Mouse (Mus musculus) monocyte, adult 5-6 weeks (primary cell): ENCODE measurements around the gene Setd1b. TPM values are rescaled to one million over a fixed set of nuclear protein-coding genes. Genes with fewer than 3 reads are reported as not detected.

Experiments used
- ATAC-seq: fragments of 153-309, 156-312 bp; replicated peaks from 2 replicates; pipeline ENCODE4 v1.8.0; 2017; ENCODE audit warnings: mild to moderate bottlenecking; ENCODE audit not compliant: low TSS enrichment, insufficient number of reproducible peaks, severe bottlenecking, poor library complexity, low FRiP score
- total RNA-seq: library from RNA; stranded (forward); fragments of 200-1000, 200-491, 200-594 nt; gene quantifications from 3 replicates; pipeline ENCODE4 v1.2.3, GENCODE M21; 2017

Gene Setd1b
- total RNA-seq, 1 experiment from 2014 or later = 2.4 TPM

DNA sequence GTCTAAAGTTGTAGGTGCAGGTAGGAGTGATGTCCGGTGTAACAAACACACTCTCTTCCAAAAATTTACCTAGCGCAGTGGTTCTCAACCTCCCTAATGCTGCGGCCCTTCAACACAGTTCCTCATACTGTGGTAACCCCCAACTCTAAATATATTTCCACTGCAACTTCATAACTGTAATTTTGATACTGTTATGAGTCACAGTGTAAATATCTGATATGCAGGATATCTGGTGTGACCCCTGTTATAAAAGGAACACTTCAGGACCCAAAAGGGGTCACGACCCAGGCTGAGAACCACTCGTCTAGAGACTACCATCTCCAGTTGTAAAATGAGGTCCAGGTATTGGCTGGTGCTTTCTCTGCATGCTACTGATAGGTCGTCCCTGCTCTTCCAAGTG, 16.9 kb upstream of the Setd1b start:
- ATAC-seq = no peak

DNA sequence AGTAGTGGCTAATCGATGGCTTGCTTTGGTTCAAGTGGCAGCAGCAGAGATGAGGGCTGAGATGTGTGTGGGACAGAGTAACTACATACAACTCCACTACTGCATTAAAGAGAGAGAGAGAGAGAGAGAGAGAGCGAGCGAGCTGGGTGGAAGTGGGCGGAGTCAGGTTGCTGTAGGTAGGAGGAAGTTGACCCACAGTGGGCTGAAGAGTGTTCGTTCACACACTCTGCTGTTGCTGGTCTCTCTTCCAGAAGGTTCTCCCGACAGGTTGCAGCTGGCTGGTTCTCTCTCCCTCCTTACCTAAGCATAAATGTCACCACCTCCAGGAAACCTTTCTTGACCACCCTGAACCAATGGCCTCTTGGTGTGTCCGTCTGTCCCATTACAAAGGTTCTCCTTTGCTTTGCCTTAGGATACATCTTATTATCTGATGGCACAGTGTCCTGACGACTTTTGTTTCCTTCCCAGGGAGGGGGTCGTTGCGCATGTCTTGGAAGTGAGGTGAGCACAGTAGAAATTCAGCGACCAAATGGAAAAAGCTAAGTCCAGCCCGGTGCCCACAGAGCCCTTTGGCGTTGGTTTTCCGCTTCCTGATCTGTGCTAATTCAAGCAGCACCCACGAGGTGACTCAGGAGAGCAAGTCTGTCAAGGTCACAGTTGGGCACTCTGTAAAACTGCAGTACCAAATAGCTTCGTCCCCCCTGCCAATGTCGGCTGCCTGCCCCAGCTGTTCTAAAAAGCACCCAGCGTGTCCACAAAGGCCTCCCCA, 16.2 kb upstream of the Setd1b start:
- ATAC-seq = peak; percentile 69

DNA sequence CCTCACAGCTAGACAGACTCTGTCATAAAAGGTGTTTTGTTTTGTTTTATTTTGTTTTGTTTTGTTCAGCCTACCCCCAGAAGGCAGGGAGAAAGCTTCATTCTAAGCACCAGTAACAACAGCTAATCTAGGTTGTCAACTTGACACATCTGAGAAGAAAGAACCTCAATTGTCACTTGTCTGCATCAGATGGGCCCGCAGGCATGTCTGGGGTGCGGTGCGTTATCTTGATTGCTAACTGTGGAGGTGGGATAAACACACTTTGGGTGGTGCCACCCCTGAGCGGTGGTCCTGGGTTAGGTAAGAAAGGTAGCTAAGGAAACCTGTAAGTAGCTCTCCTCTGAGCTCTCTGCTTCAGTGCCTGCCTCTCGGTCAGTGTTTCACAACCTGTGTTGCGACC, 15.0 kb upstream of the Setd1b start:
- no peak for ATAC-seq

DNA sequence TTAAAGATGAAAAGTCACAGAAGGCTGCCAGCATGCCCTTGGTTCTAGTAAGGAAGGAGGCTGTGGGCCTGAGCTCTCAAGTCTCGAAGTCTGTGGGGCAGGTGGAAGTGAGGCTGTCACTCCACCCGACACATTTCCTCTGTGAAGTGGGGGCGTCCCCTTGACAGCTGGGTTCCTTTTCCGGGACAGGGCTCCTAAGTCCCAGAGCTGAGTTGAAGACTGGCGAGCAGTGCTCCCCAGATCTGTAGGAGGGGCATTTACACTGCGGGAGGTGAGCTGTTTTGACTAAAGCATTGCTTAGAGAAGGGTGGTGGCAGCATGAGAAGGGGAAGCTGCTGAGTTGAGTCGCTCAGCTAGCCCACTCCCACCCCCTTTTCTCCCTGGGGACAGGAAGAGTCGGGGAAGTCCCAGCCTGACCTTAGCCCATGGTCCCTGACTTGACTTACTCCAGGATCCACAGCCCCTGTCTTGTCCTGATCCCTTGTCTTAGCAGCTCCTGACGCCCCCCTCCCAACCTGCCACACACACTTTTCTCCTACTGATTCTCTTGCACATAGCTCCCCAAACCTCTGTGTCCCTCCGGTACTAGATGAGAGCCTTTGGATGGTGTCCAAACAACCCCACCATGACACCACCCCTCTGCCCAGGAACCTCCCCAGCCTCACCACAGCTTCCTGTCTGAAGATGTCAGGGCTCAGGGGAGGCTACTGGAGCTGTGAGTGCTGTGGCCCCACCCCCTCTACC, 13.4 kb upstream of the Setd1b start:
- ATAC-seq = peak; percentile 60

DNA sequence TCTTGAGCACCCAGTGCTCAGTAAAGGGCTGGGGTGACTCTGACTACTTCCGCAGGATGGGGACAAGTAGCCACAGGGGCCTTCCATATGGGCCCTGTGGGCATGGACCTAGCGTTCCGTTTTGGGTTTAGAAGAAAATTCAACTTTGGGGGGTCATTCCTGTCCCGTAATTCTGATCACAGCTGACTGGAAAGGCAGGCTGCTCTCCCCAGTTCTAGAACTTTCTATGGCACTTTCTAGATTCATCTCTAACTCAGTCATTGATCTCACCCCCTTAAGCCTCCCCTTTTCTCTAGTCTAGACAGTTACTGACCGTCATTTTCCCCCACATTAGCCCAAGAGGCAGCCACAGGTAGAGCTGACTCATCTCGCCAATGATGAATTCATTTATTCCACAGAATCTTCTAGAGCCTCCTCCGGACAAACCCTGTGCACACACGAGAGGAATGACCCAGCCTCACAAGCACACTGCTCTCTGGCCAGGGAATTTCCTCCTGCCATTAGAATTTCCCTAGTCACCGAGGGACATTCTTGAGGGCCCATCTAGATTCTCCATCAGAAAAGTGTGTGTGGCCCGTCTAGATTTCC, 12.7 kb upstream of the Setd1b start:
- no peak for ATAC-seq

DNA sequence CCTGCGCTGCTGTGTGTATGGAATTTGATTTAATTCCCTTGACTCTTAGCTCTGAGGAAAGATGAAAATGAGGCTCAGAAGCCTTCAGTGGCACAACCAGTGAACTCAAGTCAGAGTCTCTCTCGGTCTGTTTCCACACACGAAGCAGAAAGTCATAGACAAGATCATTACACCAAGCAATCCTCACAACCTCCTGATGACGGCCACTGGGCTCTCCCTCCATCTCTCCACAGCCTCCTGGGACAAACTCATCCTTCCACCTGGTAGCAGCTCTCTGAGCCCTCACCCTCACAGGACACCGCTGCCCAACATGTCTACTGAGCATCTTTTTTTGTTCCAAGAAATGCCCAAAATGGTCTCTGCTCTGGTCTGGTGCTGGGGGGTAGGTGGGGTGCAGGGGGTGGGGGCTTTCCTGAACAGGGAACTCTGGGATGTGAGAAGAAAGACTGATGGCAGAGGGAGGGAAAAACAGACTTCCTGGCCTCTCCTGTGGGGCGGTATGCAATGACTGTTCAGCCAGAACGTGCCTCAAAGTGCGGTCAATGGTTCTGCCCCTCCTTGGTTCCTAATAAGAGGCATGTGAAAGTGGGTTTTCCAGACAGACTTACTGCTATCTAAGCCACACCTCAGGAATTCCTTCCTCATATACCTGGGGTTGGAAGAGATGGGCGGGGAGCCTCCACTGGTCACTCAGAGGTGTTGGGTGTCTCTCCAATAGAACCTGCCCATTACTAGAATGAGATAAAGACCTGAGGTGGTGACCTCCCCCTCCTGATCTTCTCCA, 11.8 kb upstream of the Setd1b start:
- ATAC-seq = no peak

DNA sequence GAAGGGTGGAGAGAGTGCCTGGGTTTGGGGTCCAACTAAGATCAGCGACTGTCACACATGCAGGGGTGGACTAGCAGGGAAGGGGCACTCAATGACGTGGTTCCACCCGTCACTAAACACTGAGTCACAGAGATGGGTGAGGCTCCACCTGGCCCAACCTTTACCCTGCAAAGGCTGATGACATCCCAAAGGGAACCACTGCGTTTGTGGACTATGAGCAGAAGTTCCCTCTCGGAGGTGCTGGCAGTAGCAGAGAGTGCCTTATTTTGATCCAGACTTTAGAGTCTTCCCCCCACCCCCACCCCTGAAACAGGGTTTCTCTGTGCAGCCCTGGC, 11.2 kb upstream of the Setd1b start:
- no peak for ATAC-seq

DNA sequence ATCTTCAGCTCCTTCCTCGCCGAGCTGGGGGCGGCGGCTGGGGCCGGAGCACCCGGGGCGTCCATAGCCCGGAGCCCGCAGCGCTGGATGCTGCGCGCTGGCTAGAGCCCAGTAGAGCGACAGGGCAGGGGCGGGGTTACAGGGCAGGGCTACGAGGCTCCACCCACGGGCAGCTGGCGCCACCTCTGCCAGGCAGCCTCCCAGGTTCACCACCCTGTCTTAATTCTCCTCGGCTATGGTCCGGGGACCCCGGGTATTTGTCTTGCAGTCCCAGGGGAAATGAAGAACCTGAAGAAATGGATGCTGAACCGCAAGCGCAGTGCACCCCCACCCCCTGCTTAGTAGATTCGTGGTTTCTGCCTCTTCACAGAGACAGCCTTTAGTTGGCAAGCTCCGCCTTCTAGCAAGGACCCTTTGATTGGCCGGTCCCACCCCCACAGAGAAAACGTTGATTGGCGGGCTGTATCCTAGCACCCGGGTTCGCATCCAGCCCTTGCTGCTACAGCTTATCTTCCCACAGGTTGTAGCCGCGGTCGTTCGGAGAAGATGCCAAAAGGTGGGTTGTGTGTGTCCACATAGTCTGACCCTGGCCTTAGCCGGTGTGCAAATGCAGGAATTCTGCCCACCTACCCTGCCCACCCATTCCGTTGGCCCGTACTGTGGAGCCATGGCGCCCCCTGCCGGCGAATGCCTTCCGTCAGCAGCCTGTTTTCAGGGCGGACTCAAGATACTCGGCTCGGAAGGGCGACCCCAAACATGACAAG, 9.5 kb upstream of the Setd1b start, which contains the start of gene Rhof:
Gene Rhof, minus strand, starts transcription at position 385 of the 764 bp plus-strand sequence.
- ATAC-seq = peak; percentile 45

DNA sequence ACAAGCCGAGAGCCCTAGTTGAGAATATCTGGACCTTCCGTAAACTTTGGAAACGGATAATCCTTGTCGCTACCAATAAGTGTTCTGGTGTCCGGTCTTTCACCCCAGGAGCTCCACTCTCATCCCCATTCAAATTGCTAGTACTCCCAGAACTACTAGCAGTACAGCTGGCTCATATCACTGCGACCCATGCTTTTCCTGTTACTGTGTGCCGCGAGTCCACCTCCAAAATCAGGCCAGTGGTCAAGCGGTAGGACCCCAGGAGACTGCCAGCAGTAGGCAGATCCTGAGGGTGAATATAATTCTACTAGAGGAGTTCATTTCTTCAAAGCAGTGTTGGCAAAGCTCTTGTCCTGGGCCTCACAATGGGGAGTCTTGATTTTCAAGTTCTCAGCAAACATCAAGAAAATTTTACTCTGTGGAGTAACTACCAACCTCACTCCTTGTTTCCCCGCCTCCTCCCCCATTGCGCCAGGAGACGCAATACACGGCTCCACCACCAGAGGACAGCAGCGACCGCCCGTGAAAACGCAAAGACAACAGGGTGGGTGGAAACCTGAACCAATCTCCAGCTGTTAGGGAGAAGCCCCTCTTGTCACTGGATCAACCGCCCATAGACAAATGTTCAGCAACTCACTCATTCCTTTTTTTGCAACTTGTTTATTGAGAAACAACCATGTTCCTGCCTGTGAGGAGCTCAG, 8.8 kb upstream of the Setd1b start:
- 0 out of 2 replicates have a peak, but pooled peaks have one; percentile 15 for ATAC-seq

DNA sequence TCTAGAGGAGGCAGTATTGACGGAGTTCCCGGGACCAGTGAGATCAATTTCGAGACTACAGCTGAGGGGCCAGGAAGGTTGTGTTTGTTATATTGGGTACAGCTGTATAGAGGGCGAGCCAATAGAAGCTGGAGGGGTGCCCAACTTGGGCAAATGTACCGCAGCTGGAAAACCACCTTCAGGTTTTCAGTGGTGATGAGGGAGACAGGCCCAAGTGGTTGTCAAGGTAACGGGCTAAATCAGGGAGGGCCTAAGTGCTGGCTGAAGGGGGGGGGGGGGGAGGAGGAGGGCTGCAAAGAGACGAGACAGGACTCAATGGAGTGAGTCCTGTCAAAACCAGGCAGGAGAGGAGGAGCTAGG, 8.2 kb upstream of the Setd1b start:
- no peak for ATAC-seq

DNA sequence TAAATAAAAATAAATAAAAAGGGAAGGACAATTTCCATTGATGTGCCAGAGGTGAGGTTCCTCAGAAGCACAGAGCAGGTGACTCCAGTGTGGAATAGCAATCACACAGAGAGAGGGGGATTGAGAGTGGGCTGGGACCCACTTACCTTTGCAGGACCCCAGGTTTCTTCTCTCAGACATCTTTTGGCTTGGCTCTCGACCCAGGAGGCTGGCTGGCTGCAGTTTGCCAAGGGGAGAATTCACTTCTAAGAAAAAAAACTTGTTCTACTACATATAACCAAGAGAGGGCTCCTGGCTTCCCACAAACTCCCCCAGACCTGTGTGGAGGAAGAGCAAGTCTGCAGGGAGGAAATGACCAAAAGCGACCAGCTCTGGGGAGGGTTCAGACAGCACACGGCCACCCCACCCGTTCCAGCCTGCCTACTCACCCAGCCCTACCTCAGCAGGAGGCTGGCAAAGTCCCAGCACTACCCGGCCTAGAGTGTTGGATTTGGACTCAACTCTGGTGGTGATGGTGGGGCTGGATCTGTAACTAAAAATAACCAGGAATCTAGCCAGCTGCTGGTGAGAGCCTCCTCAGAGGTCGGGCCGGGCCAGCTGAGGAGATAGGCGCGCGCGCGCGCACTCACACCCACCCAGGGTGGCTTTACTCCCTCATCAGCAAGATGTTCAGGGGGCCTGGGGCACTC, 7.7 kb upstream of the Setd1b start:
- no peak for ATAC-seq

DNA sequence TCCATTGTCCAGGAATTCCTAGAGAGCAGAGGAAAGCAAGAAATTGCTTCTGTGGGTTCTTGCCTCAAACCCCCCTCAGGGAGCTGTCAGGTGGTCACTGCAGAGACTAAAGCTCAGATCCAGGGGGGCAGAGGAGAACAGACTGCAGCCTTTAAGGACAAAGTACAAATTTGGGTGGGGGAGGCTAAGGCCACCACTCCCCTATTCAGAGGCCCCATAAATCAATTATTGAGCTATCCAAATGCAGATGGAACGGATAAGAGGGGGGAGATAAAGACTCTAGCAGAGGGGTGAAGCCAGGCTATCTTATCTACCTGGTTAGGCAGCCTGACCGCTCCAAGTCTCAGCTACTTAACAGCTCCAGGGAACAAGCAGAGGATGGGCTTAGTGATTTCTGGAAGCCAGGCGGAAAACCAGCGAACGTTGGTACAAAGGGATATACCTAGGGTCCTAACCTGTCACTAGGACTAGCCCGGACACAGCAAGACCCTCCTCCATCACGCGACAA, 7.1 kb upstream of the Setd1b start:
- ATAC-seq = no peak

DNA sequence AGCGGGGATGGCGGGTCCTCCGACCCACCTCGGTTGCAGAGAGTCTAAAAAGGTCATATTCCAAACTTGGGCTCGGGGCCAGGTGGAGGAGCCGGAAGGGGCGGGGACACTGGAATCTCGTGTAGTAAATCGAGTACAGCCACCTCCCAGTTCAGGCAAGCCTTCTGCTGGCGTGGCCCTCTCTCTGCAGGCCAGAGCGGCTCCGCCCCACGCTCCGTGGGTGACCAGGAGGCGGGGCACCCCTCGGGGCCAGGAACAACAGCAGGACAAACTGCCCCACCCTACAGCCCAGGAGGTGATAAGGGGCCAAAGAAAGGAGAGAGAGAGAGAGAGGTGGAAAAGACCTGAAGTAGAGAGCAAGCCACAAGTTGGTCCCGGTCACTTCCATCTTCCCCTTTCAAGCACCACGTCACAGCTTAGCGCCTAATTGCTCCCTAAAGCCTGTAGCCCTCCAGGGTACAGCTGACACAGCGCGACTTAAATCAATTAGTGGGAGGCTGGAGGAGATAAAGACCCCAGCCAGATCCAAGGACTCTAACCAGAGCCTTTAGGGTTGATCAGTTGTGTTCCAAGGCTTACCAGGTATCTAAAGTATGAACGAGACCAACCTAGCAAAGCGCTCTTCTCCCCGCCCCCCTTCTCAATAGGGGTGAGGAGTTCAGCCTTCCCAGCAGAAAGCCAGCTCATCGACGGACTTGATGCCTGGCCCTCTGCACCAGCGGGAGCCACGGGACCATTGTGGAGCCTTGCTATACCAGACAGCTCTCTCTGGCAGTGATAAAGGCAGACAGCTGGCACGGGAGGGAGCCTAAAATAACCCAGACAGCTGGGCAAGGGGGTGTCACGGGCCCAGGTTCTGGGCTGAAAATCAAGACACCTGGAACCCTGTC, 6.3 kb upstream of the Setd1b start:
- no peak for ATAC-seq

DNA sequence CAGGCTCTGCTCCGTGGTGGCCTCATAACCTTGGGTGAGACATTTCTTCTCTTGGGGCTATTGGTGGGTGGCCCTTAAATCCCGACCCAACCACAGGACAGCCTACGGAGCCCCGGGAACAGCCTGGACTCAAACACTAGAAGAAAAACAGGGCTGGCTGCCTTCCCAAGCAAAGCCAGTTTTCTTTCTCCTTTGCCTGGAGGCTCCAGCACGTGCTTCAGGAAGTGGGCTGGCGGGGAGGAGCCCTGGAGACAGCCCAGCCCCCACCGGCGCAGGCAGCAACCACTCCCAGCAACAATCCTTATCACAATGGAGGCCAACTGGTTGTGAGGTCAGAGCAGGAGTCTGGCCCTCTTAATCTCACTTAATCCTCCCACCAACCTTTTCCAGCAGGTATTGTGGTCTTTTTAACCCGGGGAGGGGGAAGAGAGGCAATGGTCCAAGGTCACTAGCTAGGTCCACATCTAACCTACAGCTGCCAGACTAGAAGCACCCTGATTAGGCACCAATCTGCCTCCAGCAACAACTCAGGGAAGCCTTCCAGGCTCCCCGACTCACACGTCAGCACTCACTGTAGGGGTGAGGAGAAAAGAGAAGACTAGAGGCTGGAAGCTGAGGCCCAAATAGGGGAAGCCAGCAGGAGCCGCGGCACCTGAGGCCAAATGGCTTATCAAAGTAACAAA, 5.5 kb upstream of the Setd1b start:
- ATAC-seq = no peak

DNA sequence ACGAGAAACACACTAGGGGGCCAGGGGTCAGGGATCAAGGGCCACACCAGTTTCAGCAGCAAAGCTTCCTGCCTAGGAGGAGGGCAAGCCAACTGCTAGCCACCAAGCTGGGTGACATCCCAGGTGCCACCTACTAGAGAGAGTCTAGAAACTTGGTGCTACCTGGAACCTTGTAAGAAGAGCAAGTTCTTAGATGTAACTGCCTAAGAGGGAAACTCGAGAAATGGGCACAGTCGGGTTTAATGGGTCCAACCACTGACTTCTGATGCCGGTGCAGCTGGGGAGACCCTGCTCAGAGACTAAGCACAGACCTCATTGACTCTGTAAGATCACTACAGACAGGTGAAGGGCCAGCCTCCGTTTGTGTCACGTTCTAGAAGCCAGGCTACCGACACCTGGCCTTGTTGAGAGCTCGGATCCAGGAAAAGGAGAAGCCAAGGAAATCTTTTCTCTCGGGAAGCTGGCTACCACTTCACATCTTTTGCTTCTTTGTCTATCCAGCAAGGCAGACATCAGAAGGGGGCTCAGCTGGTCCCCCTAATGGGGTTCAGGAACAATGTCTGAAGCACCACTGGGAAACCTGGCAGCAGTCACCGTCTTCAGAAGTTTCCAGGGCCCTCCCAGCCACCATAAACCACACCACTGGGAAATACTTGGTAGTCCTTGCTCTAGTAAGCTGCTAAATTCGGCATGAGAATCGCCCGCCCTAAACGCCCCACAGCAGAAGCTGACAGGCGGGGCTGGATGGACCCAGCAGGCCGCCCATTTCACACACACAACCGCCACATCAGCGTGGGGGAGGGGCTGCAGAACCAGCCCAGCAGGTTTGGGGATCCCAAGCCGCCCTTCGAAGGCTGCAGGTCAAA, 4.7 kb upstream of the Setd1b start:
- ATAC-seq = peak; percentile 18; the same call in 1 of the 2 replicates
